Mouse (Mus musculus) olfactory bulb, adult 2 months (tissue): Measurements from ENCODE around the gene Slc35b2. TPM values are rescaled to one million over a fixed set of nuclear protein-coding genes. Genes with fewer than 3 reads are reported as not detected.

ENCODE experiments used
- H3K27ac ChIP-seq: fragments of 200-500 bp; 2 replicates; pipeline ENCODE4 v1.5.1; 2012; ENCODE audit warnings: low read depth, low read length; ENCODE audit not compliant: insufficient read depth
- H3K4me1 ChIP-seq: fragments of 200-500 bp; 2 replicates; pipeline ENCODE4 v1.6.1; 2012; ENCODE audit warnings: low read length; ENCODE audit not compliant: control insufficient read depth, insufficient read depth
- H3K4me3 ChIP-seq: fragments of 200-500 bp; 2 replicates; pipeline ENCODE4 v1.5.1; 2012; ENCODE audit warnings: mild to moderate bottlenecking, low read depth, low read length, moderate library complexity; ENCODE audit not compliant: insufficient read depth
- CTCF ChIP-seq: fragments of 200-500 bp; IDR thresholded peaks from 2 replicates; pipeline ENCODE4 v1.5.1; 2012; ENCODE audit warnings: low read depth, mild to moderate bottlenecking, low read length, moderate library complexity; ENCODE audit not compliant: insufficient read depth
- POLR2A ChIP-seq: fragments of 200-500 bp; IDR thresholded peaks from 2 replicates; pipeline ENCODE4 v1.6.1; 2012; ENCODE audit warnings: mild to moderate bottlenecking, low read depth, low read length, moderate library complexity; ENCODE audit not compliant: insufficient read depth
- WGBS: fragments of 180-500 bp; shearing (Covaris S2); methylation state at CpG from one replicate; pipeline ENCODE4 v1.1.7; 2018; 5-methylcytosine and 5-hydroxymethylcytosine counted together
- polyA plus RNA-seq: library from polyadenylated mRNA; stranded (reverse); fragments of >200 nt; gene quantifications from 2 replicates; pipeline ENCODE4 v1.2.4, GENCODE M21; 2012; ENCODE audit warnings: low replicate concordance; ENCODE audit not compliant: missing spikeins, insufficient read depth, insufficient read length

Gene Slc35b2
- polyA plus RNA-seq, 1 experiment, result not detected

DNA sequence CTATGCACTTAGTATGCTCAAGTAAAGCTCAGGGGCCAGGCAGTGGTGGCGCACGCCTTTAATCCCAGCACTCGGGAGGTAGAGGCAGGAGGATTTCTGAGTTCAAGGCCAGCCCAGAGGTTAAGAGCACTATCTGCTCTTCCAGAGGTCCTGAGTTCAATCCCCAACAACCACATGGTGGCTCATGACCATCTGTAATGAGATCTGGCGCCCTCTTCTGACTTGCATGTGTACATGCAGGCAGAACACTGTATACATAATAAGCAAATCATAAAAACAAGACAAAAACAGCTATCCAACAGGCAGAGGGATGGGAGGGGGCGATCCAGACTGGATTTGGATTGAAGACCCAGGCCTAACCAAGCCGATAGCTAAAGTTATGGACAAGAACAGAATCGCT, 15.2 kb downstream of the Slc35b2 start:
- TF ChIP-seq CTCF, result no peak
- TF ChIP-seq POLR2A, result no peak
- peaks cover 12% of the 10 kb centered on the region for H3K4me1 ChIP-seq
- WGBS, result 79% methylated on average over 7 of the region's 7 CpGs

DNA sequence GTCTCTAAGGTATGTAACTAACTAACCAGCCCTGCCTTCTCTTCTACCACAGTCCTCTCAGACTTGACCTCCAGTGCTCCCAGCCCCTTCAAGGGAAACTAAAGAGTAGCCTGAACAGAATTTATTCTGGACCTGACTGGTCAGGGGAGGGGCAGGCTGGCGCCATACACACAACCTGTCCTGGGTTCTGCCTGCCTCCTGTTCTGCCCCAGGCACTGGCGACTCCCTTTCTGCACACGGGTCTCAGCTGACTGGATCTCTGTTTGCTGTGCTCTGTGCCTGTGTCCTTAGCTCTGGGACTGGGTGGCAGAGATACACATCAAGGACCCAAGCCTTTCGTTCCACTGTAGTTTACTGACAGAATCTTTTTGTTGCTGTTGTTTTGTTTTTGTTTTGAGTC, 15.9 kb downstream of the Slc35b2 start:
- 83% methylated on average over 4 of the region's 4 CpGs for WGBS
- TF ChIP-seq POLR2A (no peak), CTCF (no peak)

More for the DNA sequence above, 15.2 kb downstream of the Slc35b2 start:
- H3K4me3 ChIP-seq, result no peak overlapping the region
- no peak overlapping the region for H3K27ac ChIP-seq

DNA sequence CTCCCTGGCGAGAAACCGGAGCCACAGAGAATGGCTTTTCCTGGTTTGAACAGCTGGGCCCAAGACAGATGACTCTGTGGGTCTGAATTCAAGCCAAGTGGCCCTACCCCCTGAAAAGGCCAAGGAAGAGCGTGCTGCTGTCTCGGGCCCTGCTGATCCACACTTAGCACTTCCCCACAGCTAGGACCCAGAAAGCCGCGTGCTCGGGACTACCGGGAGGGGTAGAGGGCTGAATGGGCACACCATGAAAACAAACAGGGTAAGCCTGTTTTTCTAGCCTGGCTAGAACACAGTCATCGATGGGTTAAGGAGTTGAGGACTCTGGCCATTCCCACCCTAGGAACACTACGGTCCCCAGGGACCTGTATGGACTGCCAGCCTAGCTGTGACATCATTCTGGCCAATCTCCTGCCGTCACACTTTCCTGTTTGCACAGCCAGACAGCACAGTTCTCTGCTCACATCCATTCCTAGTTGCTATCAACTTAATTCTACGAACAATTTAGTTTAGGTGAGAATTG, 17.3 kb downstream of the Slc35b2 start:
- TF ChIP-seq CTCF, result no peak
- Histone ChIP-seq H3K27ac (no peak overlapping the region), H3K4me1 (peaks cover 22% of the 10 kb centered on the region), H3K4me3 (no peak overlapping the region)
- 33% methylated on average over 12 of the region's 12 CpGs for WGBS

More for the DNA sequence above, 15.9 kb downstream of the Slc35b2 start:
- Histone ChIP-seq H3K27ac (no peak overlapping the region), H3K4me3 (no peak overlapping the region), H3K4me1 (peaks cover 12% of the 10 kb centered on the region)

DNA sequence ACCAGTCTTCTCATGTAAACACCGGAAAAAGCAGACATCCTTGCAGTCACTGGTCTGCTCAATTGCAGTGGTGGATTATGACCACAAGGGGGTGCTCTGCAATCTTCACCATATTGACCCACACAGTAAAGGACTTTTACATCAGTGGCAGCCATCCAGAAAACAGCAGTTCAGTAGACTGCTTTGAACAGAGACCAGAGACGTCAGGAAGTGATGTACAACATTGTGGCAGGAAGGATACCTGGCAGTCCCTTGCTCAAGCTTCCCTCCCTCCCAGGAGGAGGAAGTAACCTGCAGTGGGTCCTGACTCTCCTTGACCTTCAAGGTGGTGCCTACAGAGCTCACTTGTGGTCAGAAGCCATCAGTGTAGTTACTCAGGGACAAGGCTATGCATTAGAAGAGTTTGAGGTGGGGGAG, 17.9 kb downstream of the Slc35b2 start:
- WGBS, result 10% methylated on average over 2 of the region's 2 CpGs
- Histone ChIP-seq H3K4me3 (no peak overlapping the region), H3K27ac (no peak overlapping the region), H3K4me1 (peaks cover 24% of the 10 kb centered on the region)
- TF ChIP-seq CTCF, result peak; percentile 32; the same call in 1 of the 2 replicates
- TF ChIP-seq POLR2A, result no peak

DNA sequence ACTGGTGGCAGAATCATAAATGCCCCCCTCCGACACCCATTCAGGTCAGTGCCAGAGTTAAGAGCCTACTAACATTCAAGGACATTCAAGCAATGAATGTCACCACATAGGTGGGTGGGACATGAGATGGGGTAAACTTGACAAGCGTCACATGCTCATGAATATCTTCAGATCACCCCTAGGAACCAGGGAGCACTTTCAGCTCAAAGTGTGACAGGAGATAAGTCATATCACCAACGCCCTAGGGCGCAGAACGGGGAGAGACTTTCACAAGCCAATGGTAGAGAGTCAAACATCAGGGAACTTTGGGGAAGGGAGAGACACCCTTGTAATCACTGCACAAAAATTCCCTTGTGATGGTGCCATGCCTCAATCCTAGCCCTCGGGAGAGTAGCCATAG, 18.5 kb downstream of the Slc35b2 start:
- H3K4me3 ChIP-seq, result no peak overlapping the region
- TF ChIP-seq POLR2A, result no peak
- TF ChIP-seq CTCF, result no peak
- peaks cover 24% of the 10 kb centered on the region for H3K4me1 ChIP-seq
- no peak overlapping the region for H3K27ac ChIP-seq
- 95% methylated on average over 6 of the region's 6 CpGs for WGBS

DNA sequence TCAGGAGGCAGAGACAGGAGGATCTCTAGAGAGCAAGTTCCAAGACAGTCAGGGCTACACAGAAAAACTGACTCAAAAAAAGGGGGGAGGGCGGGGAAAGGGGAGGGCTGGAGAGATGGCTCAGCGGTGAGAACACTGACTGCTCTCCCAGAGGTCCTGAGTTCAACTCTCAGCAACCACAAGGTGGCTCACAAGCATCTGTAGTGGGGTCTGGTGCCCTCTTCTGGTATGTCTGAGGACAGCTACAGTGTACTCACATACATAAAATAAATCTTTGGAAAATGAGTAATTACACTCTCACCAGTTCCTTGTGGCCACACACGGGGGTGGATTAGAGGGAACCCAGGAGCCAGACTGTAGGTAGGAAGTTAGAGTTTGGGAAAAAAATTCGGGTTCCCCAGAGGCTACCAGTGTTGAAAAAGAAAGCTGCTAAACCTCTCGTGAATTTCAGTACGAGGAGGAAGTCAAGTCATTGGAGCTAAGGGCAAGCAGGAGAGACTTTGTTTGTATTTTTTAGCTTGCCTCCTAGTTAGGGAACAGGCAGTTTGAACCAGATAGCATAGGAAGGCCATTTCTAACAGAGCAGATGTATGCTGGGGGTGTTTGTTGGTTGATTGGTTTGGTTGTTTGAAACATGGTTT, 19.2 kb downstream of the Slc35b2 start:
- no peak overlapping the region for H3K27ac ChIP-seq
- WGBS, result 62% methylated on average over 6 of the region's 6 CpGs
- H3K4me1 ChIP-seq, result peaks cover 24% of the 10 kb centered on the region
- no peak overlapping the region for H3K4me3 ChIP-seq
- TF ChIP-seq POLR2A, result no peak
- no peak for TF ChIP-seq CTCF

DNA sequence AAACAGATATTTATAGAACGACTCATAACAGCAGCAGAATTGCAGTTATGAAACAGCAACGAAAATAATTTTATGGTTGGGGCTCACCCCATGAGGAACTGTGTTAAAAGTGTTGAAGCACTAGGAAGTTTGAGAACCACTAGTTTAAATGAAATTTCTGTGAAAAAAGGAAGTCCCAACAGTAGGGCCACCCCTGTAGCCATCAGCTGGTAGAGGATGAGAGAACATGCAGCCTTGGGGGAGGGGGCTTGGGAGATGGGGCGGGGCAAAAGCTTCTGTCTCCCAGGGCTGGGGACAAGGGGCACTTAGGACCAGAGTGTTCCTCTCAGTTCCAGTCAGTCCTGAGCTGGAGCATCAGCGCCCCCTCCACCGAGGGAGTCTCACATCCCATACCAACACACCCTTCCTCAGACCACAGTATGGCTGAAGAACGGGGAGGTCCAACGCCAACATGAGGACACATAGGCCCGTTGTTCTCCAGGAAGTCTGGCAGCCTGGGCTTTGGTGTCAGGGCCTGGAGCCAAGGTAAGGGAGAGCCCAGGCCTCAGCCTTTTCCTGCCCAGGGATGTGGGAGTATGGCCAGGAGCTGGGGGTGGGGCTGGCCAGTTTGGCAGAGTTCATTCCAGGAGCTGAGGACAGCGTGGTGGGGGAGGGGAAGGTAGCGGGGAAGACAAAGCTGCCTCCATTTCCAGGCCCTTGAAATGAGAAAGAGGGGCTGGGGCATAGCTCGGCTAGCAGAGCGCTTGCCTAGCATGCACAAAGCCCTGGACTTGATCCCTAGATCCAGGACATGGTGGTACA, 20.6 kb downstream of the Slc35b2 start:
- TF ChIP-seq POLR2A (no peak), CTCF (no peak)
- Histone ChIP-seq H3K4me3 (no peak overlapping the region), H3K27ac (peak overlapping the region; percentile 43), H3K4me1 (peaks cover 24% of the 10 kb centered on the region)
- 36% methylated on average over 12 of the region's 12 CpGs for WGBS

DNA sequence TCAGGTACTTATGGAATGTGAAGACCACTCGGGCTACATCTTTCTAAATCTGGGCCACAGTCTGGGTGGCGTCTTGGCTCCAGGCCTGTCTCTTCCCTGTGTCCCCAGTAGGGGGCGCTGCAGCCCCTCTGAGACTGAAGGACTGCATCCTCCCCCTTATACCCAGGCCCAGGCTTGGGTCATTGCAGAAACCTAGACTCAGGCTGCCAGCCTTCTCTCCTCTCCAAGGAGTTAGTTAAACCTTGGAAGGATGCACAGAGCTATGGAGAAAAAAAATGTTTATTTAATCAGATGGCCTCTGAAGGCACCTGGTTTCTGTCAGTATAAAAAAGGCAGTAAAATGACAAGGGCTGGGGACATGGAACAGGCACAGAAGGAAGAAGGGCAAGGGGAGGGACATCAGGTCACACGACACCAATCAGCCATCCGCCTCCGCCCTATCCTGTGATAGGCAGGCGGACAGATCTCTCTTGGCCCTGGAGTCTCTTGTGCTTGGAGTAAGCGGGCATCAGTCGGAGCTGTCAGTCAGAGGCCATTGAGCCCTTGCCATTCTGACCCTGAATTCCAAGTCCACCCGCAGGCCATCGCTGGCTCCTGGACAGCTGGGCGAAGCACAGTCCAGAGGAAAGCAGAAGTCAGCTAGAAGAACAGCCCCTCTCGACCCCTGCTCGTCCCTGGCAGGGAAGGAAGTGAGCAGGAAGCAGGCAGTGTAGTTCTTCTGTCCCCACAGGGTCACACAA, 21.4 kb downstream of the Slc35b2 start:
- Histone ChIP-seq H3K4me1 (peaks cover 24% of the 10 kb centered on the region), H3K27ac (peak overlapping the region; percentile 43), H3K4me3 (no peak overlapping the region)
- TF ChIP-seq CTCF, result peak; percentile 89
- 0 out of 2 replicates have a peak, but pooled peaks have one; percentile 17 for TF ChIP-seq POLR2A
- 37% methylated on average over 14 of the region's 14 CpGs for WGBS
